Mouse (Mus musculus) Patski (cell line): ENCODE results near the gene Cd22. TPM values are rescaled to one million over a fixed set of nuclear protein-coding genes. Genes with fewer than 3 reads are reported as not detected.

Source experiments
- ATAC-seq: fragments of 100-300 bp; one replicate; pipeline ENCODE4 v1.8.0; 2021
- CTCF ChIA-PET: fragments of 350-600 bp; sonication (Branson Sonifier 250); formaldehyde crosslinking; loops from one replicate; lab custom pipeline; 2022; ENCODE audit warnings: inconsistent platforms; lab: Charles Lee
- POLR2A ChIA-PET: fragments of 350-600 bp; sonication (Branson Sonifier 250); formaldehyde crosslinking; loops from one replicate; lab custom pipeline; 2022; ENCODE audit warnings: antibody characterized with exemption, inconsistent platforms; lab: Charles Lee
- DNase-seq: peaks from one replicate; pipeline ENCODE4 v3.0.0-alpha.2; 2011; ENCODE audit warnings: low read depth, low spot score
- H3K27me3 ChIP-seq: fragments of 371-371 bp; one replicate; pipeline ENCODE4 v1.5.1; 2021
- CTCF ChIP-seq: fragments of 100-300 bp; IDR thresholded peaks from one replicate; pipeline ENCODE4 v1.5.1; 2021
- in situ Hi-C: fragments of 300-500 bp; cut with MboI; formaldehyde crosslinking; loops from 3 replicates; pipeline ENCODE4 v1.11.1; 2018; ENCODE audit warnings: low pct_unique_long_range_greater_than_20kb, mixed read lengths
- polyA plus RNA-seq: library from polyadenylated mRNA; unstranded; gene quantifications from one replicate; pipeline ENCODE4 v1.2.3, GENCODE M21; 2021

Cd22 gene
- polyA plus RNA-seq, 1 experiment from 2014 or later, result not detected

GRCm38 (mm10) chr7:30904042-30904441, 23.9 kb upstream of the Cd22 start:
- in situ Hi-C loops, result no loop called here
- CTCF ChIA-PET, result no interaction called here
- POLR2A ChIA-PET, result no interaction called here
- peaks cover 23% of the 10 kb centered on the region for H3K27me3 ChIP-seq
- no peak for DNase-seq
- no peak for ATAC-seq
- TF ChIP-seq CTCF, result no peak

GRCm38 (mm10) chr7:30895217-30895616, 15.1 kb upstream of the Cd22 start:
- ATAC-seq (no peak), DNase-seq (no peak)
- H3K27me3 ChIP-seq, result peaks cover 15% of the 10 kb centered on the region
- in situ Hi-C loops, result no loop called here
- TF ChIP-seq CTCF, result no peak
- CTCF ChIA-PET, result no interaction called here
- POLR2A ChIA-PET, result no interaction called here

- CTCF ChIA-PET, result no interaction called here
- no peak for ATAC-seq
- TF ChIP-seq CTCF, result no peak
- POLR2A ChIA-PET, result no interaction called here
- in situ Hi-C loops, result no loop called here
- peaks cover 3% of the 10 kb centered on the region for H3K27me3 ChIP-seq
- DNase-seq, result no peak
These were observed 12.4 kb upstream of the Cd22 start for GRCm38 (mm10) chr7:30892515-30892914.

- no peak for TF ChIP-seq CTCF
- CTCF ChIA-PET, result no interaction called here
- in situ Hi-C loops, result no loop called here
- POLR2A ChIA-PET, result no interaction called here
- ATAC-seq, result no peak
- peaks cover 3% of the 10 kb centered on the region for H3K27me3 ChIP-seq
- no peak for DNase-seq
These were observed 11.6 kb upstream of the Cd22 start for GRCm38 (mm10) chr7:30891746-30892145.

DNA sequence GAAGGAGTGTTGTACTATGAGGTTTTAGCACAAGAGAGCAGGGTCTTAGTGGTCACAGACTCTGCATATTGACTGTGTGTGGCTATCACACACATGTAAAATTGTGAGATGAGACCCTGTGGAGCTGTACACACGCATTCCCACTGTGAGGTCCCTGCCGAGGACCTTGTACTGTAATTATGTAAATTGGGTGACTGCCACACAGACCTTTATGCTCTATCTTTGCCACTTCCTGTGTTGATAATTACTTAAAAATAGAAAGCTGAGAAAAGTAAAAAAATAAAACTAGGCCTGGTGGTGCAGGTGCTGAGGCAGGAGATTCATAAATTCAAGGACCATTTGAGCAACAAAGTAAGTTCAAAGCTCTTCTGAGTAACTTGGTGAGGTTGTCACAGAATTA, 10.5 kb upstream of the Cd22 start:
- no peak for TF ChIP-seq CTCF
- CTCF ChIA-PET, result no interaction called here
- DNase-seq (no peak), ATAC-seq (no peak)
- POLR2A ChIA-PET, result no interaction called here
- in situ Hi-C loops, result no loop called here
- peaks cover 3% of the 10 kb centered on the region for H3K27me3 ChIP-seq

- in situ Hi-C loops, result loop anchor here (10.0 kb wide), 1 partner anchor 206 kb away; no protein-coding TSS in a partner anchor
- ChIA-PET CTCF (no interaction called here), POLR2A (no interaction called here)
- TF ChIP-seq CTCF, result no peak
- DNase-seq (no peak), ATAC-seq (no peak)
- H3K27me3 ChIP-seq, result no peaks in the 10 kb centered on the region
These were observed 8.6 kb upstream of the Cd22 start for GRCm38 (mm10) chr7:30888786-30889185.

GRCm38 (mm10) chr7:30887568-30888188, 7.5 kb upstream of the Cd22 start:
- H3K27me3 ChIP-seq, result no peaks in the 10 kb centered on the region
- ATAC-seq (no peak), DNase-seq (no peak)
- POLR2A ChIA-PET, result interaction anchor here (0.6 kb wide), 1 partner anchor 27 kb away, joined by 3 read pairs; no protein-coding TSS in a partner anchor
- in situ Hi-C loops, result loop anchor here (10.0 kb wide), 1 partner anchor 207 kb away; no protein-coding TSS in a partner anchor
- no peak for TF ChIP-seq CTCF
- CTCF ChIA-PET, result no interaction called here

- no peak for TF ChIP-seq CTCF
- ChIA-PET POLR2A (interaction anchor here (0.6 kb wide), 1 partner anchor 27 kb away, joined by 3 read pairs; no protein-coding TSS in a partner anchor), CTCF (no interaction called here)
- DNase-seq (no peak), ATAC-seq (no peak)
- in situ Hi-C loops, result loop anchor here (10.0 kb wide), 1 partner anchor 208 kb away; no protein-coding TSS in a partner anchor
- H3K27me3 ChIP-seq, result no peaks in the 10 kb centered on the region
These were observed 6.7 kb upstream of the Cd22 start for GRCm38 (mm10) chr7:30886852-30887251.

DNA sequence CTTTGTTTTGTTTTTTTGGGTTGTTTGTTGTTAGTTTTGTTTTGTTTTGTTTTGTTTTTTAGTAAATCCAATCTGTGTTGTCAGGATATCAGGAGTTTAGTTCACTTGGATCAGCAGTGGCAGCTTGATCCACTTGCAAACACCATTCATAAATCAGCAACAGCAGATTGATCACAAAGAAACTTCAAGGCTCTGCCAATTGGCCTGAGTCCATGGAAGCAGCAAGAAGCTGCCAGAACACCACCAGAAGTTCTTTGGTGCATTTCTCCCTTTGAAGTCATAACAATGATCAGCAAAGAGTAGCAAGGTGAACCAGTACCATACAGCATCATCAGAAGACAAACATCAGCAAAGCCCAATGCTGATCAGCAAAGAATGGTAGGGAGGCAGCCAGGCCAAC, 3.9 kb upstream of the Cd22 start:
- H3K27me3 ChIP-seq, result peaks cover 6% of the 10 kb centered on the region
- in situ Hi-C loops, result loop anchor here (10.0 kb wide), 1 partner anchor 211 kb away; no protein-coding TSS in a partner anchor
- ATAC-seq (no peak), DNase-seq (no peak)
- TF ChIP-seq CTCF, result no peak
- ChIA-PET CTCF (interaction anchor here (1.9 kb wide), 1 partner anchor 11 kb away, joined by 5 read pairs; no protein-coding TSS in a partner anchor), POLR2A (no interaction called here)

DNA sequence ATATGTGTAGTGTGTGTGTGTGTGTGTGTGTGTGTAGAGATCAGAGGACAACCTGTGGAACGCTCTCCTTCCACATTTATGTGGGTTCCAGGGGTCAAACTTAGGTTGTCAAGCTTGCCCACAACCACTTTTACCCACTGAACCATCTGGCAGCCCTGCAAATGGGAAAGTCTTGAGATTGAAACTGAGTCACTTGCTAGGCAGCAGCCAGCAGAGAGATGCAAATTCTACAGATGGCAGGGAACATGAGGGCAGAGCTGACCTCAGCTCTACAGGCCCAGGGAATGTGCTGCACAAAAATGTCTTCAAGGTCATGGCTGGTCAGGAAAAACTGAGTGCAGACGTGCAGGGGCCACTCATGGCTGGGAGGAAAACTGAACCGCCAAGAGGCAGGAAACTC, 1.2 kb upstream of the Cd22 start:
- TF ChIP-seq CTCF, result no peak
- no peak for ATAC-seq
- ChIA-PET CTCF (no interaction called here), POLR2A (no interaction called here)
- in situ Hi-C loops, result loop anchor here (10.0 kb wide), 1 partner anchor 213 kb away; no protein-coding TSS in a partner anchor
- no peak for DNase-seq
- peaks cover 16% of the 10 kb centered on the region for H3K27me3 ChIP-seq

DNA sequence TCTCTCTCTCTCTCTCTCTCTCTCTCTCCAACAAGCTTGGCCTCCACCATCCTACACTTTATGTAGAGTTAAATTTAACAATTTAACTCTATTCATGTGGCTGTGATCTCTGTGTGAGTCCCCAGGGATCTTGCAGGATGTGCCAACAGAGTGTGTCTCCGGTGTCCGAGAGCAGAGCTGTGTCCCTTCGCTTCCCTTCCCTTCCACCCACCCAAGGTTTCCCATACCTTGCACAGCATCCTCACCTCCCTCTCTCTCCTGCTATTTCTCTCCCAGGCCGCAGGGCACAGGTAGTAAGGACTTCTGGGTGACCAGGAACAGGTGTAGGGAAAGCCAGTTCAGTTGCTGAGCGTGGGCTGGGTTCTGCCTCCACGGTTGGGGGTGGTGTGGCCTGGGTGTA, 1.2 kb downstream of the Cd22 start:
- DNase-seq (no peak), ATAC-seq (no peak)
- H3K27me3 ChIP-seq, result peaks cover 27% of the 10 kb centered on the region
- ChIA-PET POLR2A (no interaction called here), CTCF (no interaction called here)
- no peak for TF ChIP-seq CTCF
- in situ Hi-C loops, result no loop called here
